Mouse (Mus musculus): ENCODE data around the gene Cfdp1.

- TF ChIP-seq HCFC1 (IDR thresholded peaks at IDR 0.05; ENCODE audit: borderline replicate concordance, insufficient read depth, low read length) (no peak), CHD2 (IDR thresholded peaks at IDR 0.05; ENCODE audit: low read depth, low read length) (no peak), MAFK (IDR thresholded peaks at IDR 0.05; ENCODE audit: insufficient read depth, low read depth, low read length) (no peak), ZNF384 (IDR thresholded peaks at IDR 0.05; ENCODE audit: low read depth, low read length) (no peak)
Measured at GRCm38 (mm10) chr8:111825219-111825618, 28.9 kb downstream of the Cfdp1 start.
